Mouse (Mus musculus): Measurements from ENCODE around the gene Atp5k.

Gene Atp5k

DNA sequence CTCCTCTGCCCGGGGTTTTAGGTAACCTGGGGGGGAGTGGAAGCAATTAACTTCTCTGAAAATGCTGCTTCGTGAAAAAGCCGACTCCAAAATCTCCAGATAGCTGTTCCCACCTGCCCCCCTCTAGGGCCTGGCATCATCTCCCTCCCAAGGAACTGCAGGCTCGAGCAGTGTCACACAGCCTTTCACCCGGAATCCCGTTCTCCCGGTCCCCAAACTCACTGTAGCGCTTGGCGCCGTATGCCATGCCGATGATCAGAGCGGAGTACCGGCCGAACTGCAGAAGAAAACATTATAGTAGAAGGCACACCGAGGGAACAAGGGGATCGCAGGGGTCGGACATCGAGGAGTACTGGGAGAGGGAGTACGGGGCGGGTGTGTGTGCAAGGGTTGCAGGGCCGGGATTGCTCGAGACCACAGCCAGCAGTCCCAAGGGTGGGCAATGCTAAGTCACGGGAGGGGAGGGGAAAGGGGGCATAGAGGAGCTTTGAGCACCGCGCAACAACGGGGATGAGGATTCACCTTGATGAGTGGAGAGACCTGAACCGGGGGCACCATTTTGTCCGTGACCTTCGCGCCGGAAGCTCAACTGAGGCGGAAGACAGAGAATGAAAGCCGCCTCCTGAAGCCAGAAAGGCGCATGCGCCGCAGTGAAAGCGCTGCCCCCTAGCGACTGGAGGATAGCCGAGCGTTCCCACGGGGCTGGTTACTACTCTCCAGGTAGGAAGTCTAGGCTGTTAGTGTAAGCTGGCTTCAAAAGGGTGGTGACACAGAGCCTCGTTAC lies at the start of gene Atp5k:
Gene Atp5k, minus strand, starts transcription at position 645 of the 784 bp plus-strand sequence.
- DNase-seq (ENCODE audit: low spot score) = peak; percentile 94

DNA sequence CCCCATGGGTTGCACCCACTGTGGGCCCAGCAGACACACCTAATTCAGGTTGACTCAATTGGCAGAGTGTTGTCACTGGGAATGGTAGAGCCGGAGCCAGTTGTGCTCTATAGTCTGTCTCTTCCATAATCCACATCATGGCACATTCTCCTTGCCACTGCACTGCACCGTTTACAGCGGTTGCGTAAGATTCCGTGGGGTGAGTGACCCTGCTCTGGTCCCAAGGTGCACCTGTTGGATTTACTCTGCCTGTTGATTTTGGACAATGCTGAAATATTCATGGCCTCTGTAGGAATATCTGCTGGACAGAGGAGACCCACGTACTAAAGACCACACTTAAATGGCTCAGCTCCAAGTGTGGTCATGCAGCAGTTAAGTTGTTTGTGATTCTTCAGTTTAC lies 48.8 kb upstream of the Atp5k start:
- DNase-seq (ENCODE audit: low spot score) = no peak

DNA sequence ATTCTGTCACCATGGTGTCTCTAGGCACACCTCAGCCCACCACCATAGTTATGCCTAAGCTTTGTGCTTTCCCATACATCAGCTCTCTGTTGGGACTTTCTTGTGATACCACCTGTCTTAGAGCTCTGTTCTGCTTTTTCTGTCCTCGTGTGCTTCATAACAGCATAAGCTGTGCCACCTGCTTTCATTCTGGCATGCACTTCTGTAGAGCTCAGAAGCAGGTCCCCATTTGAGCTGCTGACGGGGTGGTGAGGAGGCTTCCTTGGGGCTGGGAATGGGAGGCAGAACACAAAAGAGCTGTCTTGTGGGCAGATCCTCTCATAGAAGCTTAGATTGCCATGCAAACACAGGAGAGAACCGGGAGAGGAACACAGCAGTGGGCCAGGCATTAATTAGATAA lies 41.7 kb upstream of the Atp5k start:
- no peak for DNase-seq (ENCODE audit: low spot score)

DNA sequence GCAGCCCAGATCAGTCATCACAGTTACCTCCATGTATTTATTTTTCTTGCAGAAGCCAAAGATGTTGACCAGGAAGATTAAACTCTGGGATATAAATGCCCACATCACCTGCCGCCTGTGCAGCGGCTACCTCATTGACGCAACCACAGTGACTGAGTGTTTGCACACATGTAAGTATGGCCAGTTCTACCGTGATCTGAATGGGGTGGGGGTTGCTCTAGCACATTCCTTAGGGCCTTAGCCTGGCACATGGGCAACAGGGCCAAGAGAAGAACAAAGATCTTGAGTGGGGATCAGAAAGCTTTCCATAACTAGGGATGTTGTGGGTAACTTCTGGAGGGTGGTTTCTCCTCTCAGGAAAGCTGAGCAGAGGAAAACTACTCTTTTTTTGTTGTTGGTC lies 39.5 kb upstream of the Atp5k start:
- peak; percentile 51 for DNase-seq (ENCODE audit: low spot score)

- DNase-seq (ENCODE audit: low spot score) = no peak
These were observed 35.4 kb upstream of the Atp5k start for GRCm38 (mm10) chr5:108469617-108470016.

DNA sequence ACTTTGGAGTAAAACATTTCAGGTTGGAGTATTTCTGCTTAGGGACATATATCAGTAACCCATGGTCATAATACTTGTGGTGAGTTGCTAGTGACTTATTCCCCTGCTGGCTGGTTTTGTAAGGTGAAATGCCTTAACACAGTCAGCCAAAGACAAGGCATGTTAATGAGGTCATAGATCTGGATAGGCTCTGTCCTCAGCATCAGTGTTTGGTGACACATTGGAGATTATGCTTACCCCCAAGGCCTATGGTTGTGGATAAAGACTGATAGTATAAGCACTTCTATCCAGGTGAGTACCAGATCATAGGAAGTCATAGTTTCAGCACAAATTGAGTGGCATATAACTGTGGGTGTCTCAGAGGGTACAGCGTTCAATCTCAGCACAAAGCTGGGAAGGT lies 32.4 kb upstream of the Atp5k start:
- no peak for DNase-seq (ENCODE audit: low spot score)

- DNase-seq (ENCODE audit: low spot score) = no peak
These were observed 31.1 kb upstream of the Atp5k start for GRCm38 (mm10) chr5:108465131-108465891.

- no peak for DNase-seq (ENCODE audit: low spot score)
These were observed 28.2 kb upstream of the Atp5k start for GRCm38 (mm10) chr5:108462446-108462845.

GRCm38 (mm10) chr5:108461082-108462065 lies 27.1 kb upstream of the Atp5k start, which contains the start of gene Pcgf3:
Gene Pcgf3 (plus strand): TSS chr5:108461232.
- DNase-seq (ENCODE audit: low spot score) = peak; percentile 98

- DNase-seq (ENCODE audit: low spot score) = no peak
These were observed 26.2 kb upstream of the Atp5k start for GRCm38 (mm10) chr5:108460461-108460860.

- DNase-seq (ENCODE audit: low spot score) = no peak
These were observed 24.5 kb upstream of the Atp5k start for GRCm38 (mm10) chr5:108458706-108459105.

- no peak for DNase-seq (ENCODE audit: low spot score)
These were observed 19.8 kb upstream of the Atp5k start for GRCm38 (mm10) chr5:108454094-108454493.

DNA sequence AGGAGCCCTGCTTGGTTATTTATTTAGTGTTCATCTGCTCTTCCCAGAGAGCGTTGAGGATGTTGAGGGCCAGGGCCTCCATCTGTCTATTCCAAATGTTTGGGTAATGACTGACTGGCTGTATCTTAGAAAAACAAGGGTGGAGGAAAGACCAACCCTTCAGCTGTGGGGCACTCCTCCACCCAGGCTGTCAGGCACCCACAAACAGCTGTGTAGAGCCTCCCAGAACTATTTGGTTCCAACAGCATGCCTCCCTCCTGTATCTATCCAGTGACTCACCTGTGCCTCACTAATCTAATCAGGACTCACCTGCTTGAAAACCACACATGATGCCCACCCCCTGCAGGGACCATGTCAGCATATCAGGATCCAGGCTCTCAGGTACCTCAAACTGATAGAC lies 18.2 kb upstream of the Atp5k start:
- no peak for DNase-seq (ENCODE audit: low spot score)

DNA sequence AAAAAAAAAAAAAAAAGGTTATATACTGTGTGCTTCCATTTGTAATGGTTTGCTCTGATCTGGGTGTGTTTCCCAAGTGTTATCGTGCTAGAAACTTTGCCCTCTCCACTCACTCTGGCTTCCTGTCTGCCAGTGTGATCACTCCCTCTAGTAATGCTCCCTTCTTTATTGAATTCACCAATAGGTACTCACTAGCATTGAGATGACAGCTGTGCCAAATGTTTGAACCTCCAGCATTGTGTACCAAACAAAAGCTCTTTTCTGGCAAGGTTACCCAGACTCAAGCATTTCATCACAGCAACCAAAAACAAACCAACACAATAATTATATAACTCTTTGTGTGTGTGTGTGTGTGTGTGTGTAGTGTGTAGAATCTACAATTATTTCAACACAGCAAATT lies 17.4 kb upstream of the Atp5k start:
- DNase-seq (ENCODE audit: low spot score) = no peak

DNA sequence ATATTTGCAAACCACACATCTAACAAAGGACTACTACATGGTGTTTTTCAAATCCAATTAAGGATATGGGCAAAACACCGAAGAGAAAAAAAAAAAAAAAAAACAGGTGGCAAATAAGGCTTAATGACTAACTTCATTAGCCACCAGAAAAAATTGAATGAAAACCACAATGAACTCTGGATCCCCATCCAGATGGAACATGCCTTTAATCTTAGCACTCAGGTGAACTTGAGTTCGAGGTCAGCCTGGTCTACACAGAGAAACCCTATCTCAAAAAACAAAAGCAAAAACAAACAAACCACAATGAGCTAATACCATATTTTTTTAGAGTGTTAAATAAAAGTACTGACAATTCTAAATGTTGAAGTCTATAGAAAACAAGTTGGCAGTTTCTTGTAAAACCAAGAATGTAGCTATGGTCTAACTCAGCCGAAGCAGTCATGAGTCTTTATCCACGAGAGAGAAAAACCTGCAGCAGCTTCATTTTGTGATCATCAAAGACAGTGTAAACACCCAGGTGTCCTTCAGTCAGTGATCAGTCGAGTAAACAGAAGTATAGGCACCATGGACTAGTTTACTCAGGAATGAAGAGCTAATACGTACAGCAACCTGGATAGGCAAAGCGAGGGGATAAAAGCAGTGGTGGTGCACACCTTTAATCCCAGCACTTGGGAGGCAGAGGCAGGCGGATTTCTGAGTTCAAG lies 16.7 kb upstream of the Atp5k start:
- no peak for DNase-seq (ENCODE audit: low spot score)

- DNase-seq (ENCODE audit: low spot score) = peak; percentile 77
These were observed 14.8 kb upstream of the Atp5k start, which contains the start of gene Mfsd7a for GRCm38 (mm10) chr5:108448785-108449668. Gene Mfsd7a (minus strand): TSS chr5:108448891.

DNA sequence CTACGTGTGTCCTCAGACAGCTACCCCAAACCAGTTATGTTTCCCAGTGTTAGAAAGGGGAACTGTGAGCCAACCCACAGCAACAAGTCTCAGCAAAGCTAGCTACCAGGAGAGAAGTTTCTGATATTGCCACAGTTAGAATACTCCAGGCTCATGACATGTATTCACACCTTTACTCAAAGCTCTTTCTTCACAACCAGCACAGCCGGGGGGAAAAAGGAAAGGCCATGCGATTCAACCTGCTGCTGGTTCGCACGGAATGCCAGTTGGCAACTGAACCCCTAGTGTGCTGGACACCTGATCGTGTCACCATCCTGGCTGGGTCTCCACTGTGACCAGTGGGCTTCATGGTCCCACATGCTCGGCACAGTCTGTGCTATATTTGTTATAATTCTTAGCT lies 13.6 kb upstream of the Atp5k start:
- DNase-seq (ENCODE audit: low spot score) = no peak

- DNase-seq (ENCODE audit: low spot score) = peak; percentile 39
These were observed 12.7 kb upstream of the Atp5k start for GRCm38 (mm10) chr5:108446973-108447372.

DNA sequence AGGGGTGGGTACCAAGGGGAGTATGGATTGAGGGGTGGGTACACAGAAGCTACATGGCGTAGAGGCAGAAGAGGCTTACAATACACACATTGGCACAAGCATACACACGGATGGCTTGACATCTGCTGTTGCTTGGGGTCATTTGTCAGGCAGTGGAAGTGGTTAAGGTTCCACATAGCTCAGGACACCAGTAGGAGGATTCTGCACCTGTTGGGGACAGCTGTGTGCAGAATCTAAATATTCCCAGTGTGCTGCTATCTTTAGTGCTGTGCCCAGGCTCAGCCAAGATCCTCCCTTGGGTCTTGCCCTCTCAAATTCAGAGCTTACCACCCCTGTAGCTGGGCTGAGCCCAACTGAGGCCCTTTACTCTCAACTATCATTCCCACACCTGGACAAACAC lies 1.9 kb upstream of the Atp5k start:
- no peak for DNase-seq (ENCODE audit: low spot score)

DNA sequence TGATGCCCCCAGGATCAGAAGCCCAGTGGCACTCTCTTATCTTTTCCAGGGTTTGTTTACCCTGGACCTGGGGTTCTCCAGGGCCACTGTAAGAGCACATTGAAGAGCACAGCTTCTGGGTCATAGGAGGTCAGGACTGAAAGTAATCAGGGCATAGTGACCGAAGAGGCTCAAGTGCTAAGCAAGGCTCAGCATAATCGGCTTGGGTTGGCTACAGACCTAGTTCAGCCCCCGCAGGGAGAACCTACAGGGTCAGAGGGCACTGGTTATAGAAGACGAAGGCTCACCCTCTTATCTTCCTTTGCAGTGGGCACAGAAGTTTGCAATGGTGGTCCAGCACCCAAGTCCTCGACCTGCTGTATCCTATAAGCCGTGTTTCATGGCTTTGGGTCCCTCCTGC lies 3.1 kb downstream of the Atp5k start:
- no peak for DNase-seq (ENCODE audit: low spot score)
